Mouse (Mus musculus) kidney, embryonic 14.5 days (tissue): ENCODE measurements around the gene Il10. TPM values are rescaled to one million over a fixed set of nuclear protein-coding genes. Genes with fewer than 3 reads are reported as not detected.
A peak's percentile ranks its signal among the peaks of the same experiment; 100 is the strongest.

Experiments
- ATAC-seq: fragments of 200-750 bp; cut with Nextera tagmentation; 2 replicates; pipeline ENCODE4 v1.8.0; 2017; ENCODE audit warnings: moderate number of reproducible peaks, mild to moderate bottlenecking, moderate TSS enrichment, moderate library complexity; ENCODE audit not compliant: low FRiP score, low TSS enrichment
- H3K27ac ChIP-seq: fragments of 300-500 bp; sonication (generic); 2 replicates; pipeline ENCODE4 v1.5.1; 2014; ENCODE audit warnings: low read depth, mild to moderate bottlenecking, low read length, moderate library complexity, mixed read lengths
- H3K27me3 ChIP-seq: fragments of 300-500 bp; sonication (generic); 2 replicates; pipeline ENCODE4 v1.6.1; 2014; ENCODE audit warnings: mild to moderate bottlenecking, low read length; ENCODE audit not compliant: control insufficient read depth, insufficient read depth
- H3K36me3 ChIP-seq: fragments of 300-500 bp; sonication (generic); 2 replicates; pipeline ENCODE4 v1.6.1; 2014; ENCODE audit warnings: low read length, mixed read lengths; ENCODE audit not compliant: control insufficient read depth, insufficient read depth
- H3K4me1 ChIP-seq: fragments of 300-500 bp; sonication (generic); 2 replicates; pipeline ENCODE4 v1.6.1; 2014; ENCODE audit warnings: low read length, mixed read lengths; ENCODE audit not compliant: control insufficient read depth, insufficient read depth
- H3K4me2 ChIP-seq: fragments of 300-500 bp; sonication (generic); replicated peaks from 2 replicates; pipeline ENCODE4 v1.6.1; 2014; ENCODE audit warnings: low read depth, mild to moderate bottlenecking, low read length
- H3K4me3 ChIP-seq: fragments of 300-500 bp; sonication (generic); 2 replicates; pipeline ENCODE4 v1.5.1; 2014; ENCODE audit warnings: mild to moderate bottlenecking, low read length
- H3K9ac ChIP-seq: fragments of 300-500 bp; sonication (generic); 2 replicates; pipeline ENCODE4 v1.6.1; 2014; ENCODE audit warnings: low read depth, mild to moderate bottlenecking, low read length, moderate library complexity
- H3K9me3 ChIP-seq: fragments of 300-500 bp; sonication (generic); 2 replicates; pipeline ENCODE4 v1.6.1; 2016; ENCODE audit warnings: low read length; ENCODE audit not compliant: control insufficient read depth
- WGBS: fragments of 180-500 bp; shearing (Covaris S2); extraction: QIAGEN DNeasy Blood & Tissue Kit; methylation state at CpG from one replicate; pipeline ENCODE4 v1.1.7; 2014; 5-methylcytosine and 5-hydroxymethylcytosine counted together
- polyA plus RNA-seq: library from polyadenylated mRNA; unstranded; fragments of >200 nt; fragmentation: Nextera tagmentation; extraction: Ambion mirVana; gene quantifications from 2 replicates; pipeline ENCODE4 v1.2.1, GENCODE M21; 2014

The Il10 gene
- polyA plus RNA-seq, 1 experiment from 2014 or later, result not detected

GRCm38 (mm10) chr1:131038415-131039017 lies 18.9 kb downstream of the Il10 start:
- Histone ChIP-seq H3K9me3 (0 out of 2 replicates have a peak, but pooled peaks cover 7% of the 10 kb centered on the region), H3K4me1 (no peaks in the 10 kb centered on the region), H3K27me3 (no peaks in the 10 kb centered on the region), H3K4me3 (no peak overlapping the region), H3K4me2 (no peak overlapping the region), H3K36me3 (no peaks in the 10 kb centered on the region), H3K9ac (no peak overlapping the region), H3K27ac (no peak overlapping the region)
- WGBS, result 90% methylated on average over 10 of the region's 10 CpGs
- ATAC-seq, result no peak

GRCm38 (mm10) chr1:131039479-131039878 lies 19.8 kb downstream of the Il10 start:
- ATAC-seq, result no peak
- no peak overlapping the region for H3K4me2 ChIP-seq
- no peak overlapping the region for H3K4me3 ChIP-seq
- WGBS, result 88% methylated on average over 5 of the region's 5 CpGs
- no peaks in the 10 kb centered on the region for H3K27me3 ChIP-seq
- H3K9me3 ChIP-seq, result 0 out of 2 replicates have a peak, but pooled peaks cover 7% of the 10 kb centered on the region
- H3K36me3 ChIP-seq, result no peaks in the 10 kb centered on the region
- no peaks in the 10 kb centered on the region for H3K4me1 ChIP-seq
- H3K9ac ChIP-seq, result no peak overlapping the region
- no peak overlapping the region for H3K27ac ChIP-seq

GRCm38 (mm10) chr1:131042263-131042662 lies 22.6 kb downstream of the Il10 start:
- Histone ChIP-seq H3K27ac (no peak overlapping the region), H3K4me1 (no peaks in the 10 kb centered on the region), H3K4me3 (no peak overlapping the region), H3K27me3 (no peaks in the 10 kb centered on the region), H3K9me3 (0 out of 2 replicates have a peak, but pooled peaks cover 6% of the 10 kb centered on the region), H3K4me2 (no peak overlapping the region), H3K9ac (no peak overlapping the region), H3K36me3 (no peaks in the 10 kb centered on the region)
- ATAC-seq, result no peak
- 66% methylated on average over 2 of the region's 2 CpGs for WGBS

- no peaks in the 10 kb centered on the region for H3K4me1 ChIP-seq
- H3K4me3 ChIP-seq, result no peak overlapping the region
- H3K9ac ChIP-seq, result no peak overlapping the region
- no peaks in the 10 kb centered on the region for H3K36me3 ChIP-seq
- no peak for ATAC-seq
- H3K9me3 ChIP-seq, result 0 out of 2 replicates have a peak, but pooled peaks cover 1% of the 10 kb centered on the region
- H3K4me2 ChIP-seq, result no peak overlapping the region
- H3K27me3 ChIP-seq, result no peaks in the 10 kb centered on the region
- WGBS, result 85% methylated on average over 3 of the region's 3 CpGs
- H3K27ac ChIP-seq, result no peak overlapping the region
Observed at GRCm38 (mm10) chr1:131042721-131043120, 23.1 kb downstream of the Il10 start.

GRCm38 (mm10) chr1:131043636-131044035 lies 24.0 kb downstream of the Il10 start:
- 94% methylated on average over 4 of the region's 4 CpGs for WGBS
- H3K36me3 ChIP-seq, result no peaks in the 10 kb centered on the region
- H3K27me3 ChIP-seq, result no peaks in the 10 kb centered on the region
- ATAC-seq, result no peak
- no peak overlapping the region for H3K4me2 ChIP-seq
- no peaks in the 10 kb centered on the region for H3K4me1 ChIP-seq
- H3K4me3 ChIP-seq, result no peak overlapping the region
- H3K9ac ChIP-seq, result no peak overlapping the region
- no peak overlapping the region for H3K27ac ChIP-seq
- no peaks in the 10 kb centered on the region for H3K9me3 ChIP-seq

GRCm38 (mm10) chr1:131045723-131046355 lies 26.2 kb downstream of the Il10 start:
- WGBS, result 85% methylated on average over 2 of the region's 2 CpGs
- Histone ChIP-seq H3K27ac (no peak overlapping the region), H3K36me3 (no peaks in the 10 kb centered on the region), H3K4me3 (no peak overlapping the region), H3K9ac (no peak overlapping the region), H3K27me3 (no peaks in the 10 kb centered on the region), H3K4me2 (no peak overlapping the region), H3K9me3 (no peaks in the 10 kb centered on the region), H3K4me1 (no peaks in the 10 kb centered on the region)
- no peak for ATAC-seq

GRCm38 (mm10) chr1:131046607-131047006 lies 27.0 kb downstream of the Il10 start:
- Histone ChIP-seq H3K27me3 (no peaks in the 10 kb centered on the region), H3K4me1 (no peaks in the 10 kb centered on the region), H3K4me3 (no peak overlapping the region), H3K36me3 (no peaks in the 10 kb centered on the region), H3K27ac (no peak overlapping the region), H3K9me3 (no peaks in the 10 kb centered on the region), H3K4me2 (no peak overlapping the region), H3K9ac (no peak overlapping the region)
- ATAC-seq, result no peak
- WGBS, result 92% methylated on average over 10 of the region's 10 CpGs

GRCm38 (mm10) chr1:131048121-131048863 lies 28.6 kb downstream of the Il10 start:
- no peak overlapping the region for H3K9ac ChIP-seq
- no peaks in the 10 kb centered on the region for H3K9me3 ChIP-seq
- no peak for ATAC-seq
- H3K36me3 ChIP-seq, result peaks cover 12% of the 10 kb centered on the region; the same call in 1 of the 2 replicates
- H3K27ac ChIP-seq, result no peak overlapping the region
- no peaks in the 10 kb centered on the region for H3K4me1 ChIP-seq
- H3K4me3 ChIP-seq, result no peak overlapping the region
- H3K27me3 ChIP-seq, result no peaks in the 10 kb centered on the region
- no peak overlapping the region for H3K4me2 ChIP-seq
- 53% methylated on average over 6 of the region's 6 CpGs for WGBS

GRCm38 (mm10) chr1:131048946-131049345 lies 29.3 kb downstream of the Il10 start:
- 59% methylated on average over 8 of the region's 8 CpGs for WGBS
- no peaks in the 10 kb centered on the region for H3K27me3 ChIP-seq
- H3K27ac ChIP-seq, result no peak overlapping the region
- no peak overlapping the region for H3K9ac ChIP-seq
- no peak overlapping the region for H3K4me2 ChIP-seq
- peaks cover 15% of the 10 kb centered on the region; the same call in 1 of the 2 replicates for H3K36me3 ChIP-seq
- no peaks in the 10 kb centered on the region for H3K4me1 ChIP-seq
- no peak overlapping the region for H3K4me3 ChIP-seq
- peak; percentile 12; the same call in 1 of the 2 replicates for ATAC-seq
- H3K9me3 ChIP-seq, result no peaks in the 10 kb centered on the region
